Mouse (Mus musculus) spleen, adult 2 months (tissue): ENCODE measurements around the gene Tspan3.

Experiments used
- CTCF ChIP-seq: fragments of 200-500 bp; IDR thresholded peaks from 2 replicates; pipeline ENCODE4 v1.5.1; 2011; ENCODE audit warnings: mild to moderate bottlenecking, inconsistent platforms; ENCODE audit not compliant: insufficient read depth, insufficient read length, insufficient replicate concordance; ENCODE audit errors: extremely low read depth
- POLR2A ChIP-seq: fragments of 200-500 bp; IDR thresholded peaks from 2 replicates; pipeline ENCODE4 v1.6.1; 2011; ENCODE audit warnings: low read depth, low read length, inconsistent platforms

DNA sequence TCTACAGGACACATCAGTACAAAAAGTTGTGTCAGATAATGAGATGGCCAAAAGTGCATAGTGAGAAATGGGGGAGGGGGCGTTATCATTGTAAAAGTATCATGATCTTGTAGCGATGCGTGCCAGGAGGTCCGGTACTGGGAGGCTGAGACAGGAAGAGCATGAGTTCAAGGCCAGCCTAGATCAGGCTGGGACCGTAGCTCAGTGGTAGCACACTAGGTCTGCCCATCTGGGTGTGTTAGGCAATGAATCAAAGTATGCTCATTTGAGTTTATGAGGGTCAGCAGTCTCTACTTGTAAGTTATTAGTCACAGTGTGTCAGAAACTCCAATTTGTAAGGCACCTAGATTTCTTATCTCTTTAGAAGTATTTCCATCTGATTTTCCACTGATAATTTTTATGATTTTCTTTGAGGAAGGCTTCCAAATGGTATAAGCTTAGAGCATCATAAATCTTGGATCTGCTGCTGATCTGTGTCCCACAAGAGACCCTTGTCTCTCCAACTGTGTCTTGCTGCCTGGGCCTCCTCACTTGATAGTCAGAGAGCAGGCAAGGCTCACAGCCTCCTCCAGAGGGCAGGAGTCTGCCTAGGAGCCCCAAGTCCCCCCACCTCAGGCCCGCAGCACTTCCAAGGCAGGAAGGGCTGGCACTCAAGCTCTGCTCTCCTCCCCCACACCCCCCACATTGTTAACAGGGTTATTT lies 14.3 kb upstream of the Tspan3 start:
- TF ChIP-seq CTCF (peak; percentile 8; the same call in 1 of the 2 replicates), POLR2A (no peak)
